Mouse (Mus musculus) heart, adult 2 months (tissue): ENCODE results near the gene Ddx19a. TPM values are rescaled to one million over a fixed set of nuclear protein-coding genes. Genes with fewer than 3 reads are reported as not detected.

Source experiments
- DNase-seq, 2 experiments: peaks; one replicate each; pipeline ENCODE4 v3.0.0; 2021
- H3K27ac ChIP-seq: fragments of 200-600 bp; 2 replicates; pipeline ENCODE4 v1.8.1; 2022
- H3K27me3 ChIP-seq: fragments of 200-500 bp; 2 replicates; pipeline ENCODE4 v1.6.1; 2012; ENCODE audit warnings: mild to moderate bottlenecking, low read length, inconsistent platforms, mixed read lengths; ENCODE audit not compliant: control insufficient read depth, insufficient read depth
- H3K36me3 ChIP-seq: fragments of 200-500 bp; 2 replicates; pipeline ENCODE4 v1.6.1; 2012; ENCODE audit warnings: low read length, inconsistent platforms; ENCODE audit not compliant: control insufficient read depth, insufficient read depth
- H3K4me1 ChIP-seq: fragments of 200-500 bp; 2 replicates; pipeline ENCODE4 v1.6.1; 2011; ENCODE audit warnings: low read length; ENCODE audit not compliant: control insufficient read depth, insufficient read depth
- H3K4me3 ChIP-seq: fragments of 200-600 bp; 2 replicates; pipeline ENCODE4 v1.8.1; 2022
- H3K79me2 ChIP-seq: fragments of 200-500 bp; replicated peaks from 2 replicates; pipeline ENCODE4 v1.6.1; 2012; ENCODE audit warnings: mild to moderate bottlenecking, inconsistent platforms, low read length, moderate library complexity, mixed read lengths; ENCODE audit not compliant: control insufficient read depth, insufficient read depth
- H3K9ac ChIP-seq: fragments of 200-500 bp; 2 replicates; pipeline ENCODE4 v1.6.1; 2012; ENCODE audit warnings: low read depth, mild to moderate bottlenecking, control low read depth, inconsistent platforms, low read length, mixed read lengths
- CTCF ChIP-seq: fragments of 200-600 bp; IDR thresholded peaks from 2 replicates; pipeline ENCODE4 v1.8.1; 2022; ENCODE audit warnings: antibody characterized with exemption, mild to moderate bottlenecking, moderate library complexity
- EP300 ChIP-seq: fragments of 200-500 bp; IDR thresholded peaks from 2 replicates; pipeline ENCODE4 v1.6.1; 2011; ENCODE audit warnings: low read depth, low read length, control low read depth; ENCODE audit not compliant: insufficient read depth
- POLR2A ChIP-seq: fragments of 200-500 bp; IDR thresholded peaks from 2 replicates; pipeline ENCODE4 v1.6.1; 2011; ENCODE audit warnings: mild to moderate bottlenecking, low read depth, low read length, control low read depth; ENCODE audit not compliant: insufficient read depth
- WGBS: fragments of 180-500 bp; shearing (Covaris S2); methylation state at CpG from one replicate; pipeline ENCODE4 v1.1.7; 2018; 5-methylcytosine and 5-hydroxymethylcytosine counted together
- intact Hi-C: fragments of 180-260 bp; cut with DNase I; formaldehyde crosslinking; loops from one replicate; pipeline ENCODE4 v1.15.1; 2025
- polyA plus RNA-seq: library from polyadenylated mRNA; depleted of rRNA; stranded (reverse); fragments of >200 nt; gene quantifications from 2 replicates; pipeline ENCODE4 v1.2.3, GENCODE M21; 2012
- total RNA-seq, 2 experiments: library from RNA; stranded (reverse); gene quantifications; 2 replicates each; pipeline ENCODE4 v1.2.3; 2021

The Ddx19a gene
- total and polyA plus RNA-seq, 3 experiments = 18.0 to 34.8 (median 31.7) TPM

- intact Hi-C loops = no loop called here
- Histone ChIP-seq H3K4me1 (peaks cover 4% of the 10 kb centered on the region), H3K4me3 (no peak overlapping the region), H3K9ac (no peak overlapping the region), H3K79me2 (no peaks in the 10 kb centered on the region), H3K27ac (no peak overlapping the region; the same call in 1 of the 2 replicates), H3K36me3 (no peaks in the 10 kb centered on the region), H3K27me3 (no peaks in the 10 kb centered on the region)
- TF ChIP-seq POLR2A = no peak
- TF ChIP-seq CTCF = no peak
- TF ChIP-seq EP300 = no peak
- no peak for DNase-seq
- WGBS = 52% methylated on average over 8 of the region's 8 CpGs
Measured at GRCm38 (mm10) chr8:110954776-110955175, 42.8 kb downstream of the Ddx19a start.

- Histone ChIP-seq H3K4me1 (peaks cover 11% of the 10 kb centered on the region), H3K9ac (no peak overlapping the region), H3K36me3 (no peaks in the 10 kb centered on the region), H3K27me3 (no peaks in the 10 kb centered on the region), H3K27ac (peak overlapping the region; percentile 75), H3K79me2 (no peaks in the 10 kb centered on the region), H3K4me3 (peak overlapping the region; percentile 48)
- intact Hi-C loops = loop anchor here (2.0 kb wide), 1 partner anchor 15 kb away; no protein-coding TSS in a partner anchor
- 26% methylated on average over 17 of the region's 17 CpGs for WGBS
- DNase-seq = peak; percentile 64 to 80
- TF ChIP-seq POLR2A (no peak), EP300 (no peak; the same call in 1 of the 2 replicates), CTCF (no peak)
Measured at GRCm38 (mm10) chr8:110950065-110950484, 47.5 kb downstream of the Ddx19a start.

GRCm38 (mm10) chr8:110945716-110946115 is 51.9 kb downstream of the Ddx19a start:
- TF ChIP-seq CTCF = no peak
- no peak for TF ChIP-seq POLR2A
- 67% methylated on average over 4 of the region's 4 CpGs for WGBS
- Histone ChIP-seq H3K27ac (no peak overlapping the region), H3K36me3 (no peaks in the 10 kb centered on the region), H3K27me3 (no peaks in the 10 kb centered on the region), H3K4me1 (peaks cover 19% of the 10 kb centered on the region), H3K4me3 (no peak overlapping the region), H3K79me2 (no peaks in the 10 kb centered on the region), H3K9ac (no peak overlapping the region)
- no peak for DNase-seq
- intact Hi-C loops = no loop called here

- H3K79me2 ChIP-seq = no peaks in the 10 kb centered on the region
- intact Hi-C loops = no loop called here
- H3K9ac ChIP-seq = no peak overlapping the region
- peak overlapping the region; percentile 68 for H3K27ac ChIP-seq
- peaks cover 22% of the 10 kb centered on the region for H3K4me1 ChIP-seq
- no peaks in the 10 kb centered on the region for H3K27me3 ChIP-seq
- peak in 1 of 2 experiments; percentile 48 for DNase-seq
- H3K36me3 ChIP-seq = peaks cover 3% of the 10 kb centered on the region; the same call in 1 of the 2 replicates
- 57% methylated on average over 7 of the region's 7 CpGs for WGBS
- no peak for TF ChIP-seq CTCF
- TF ChIP-seq EP300 = 0 out of 2 replicates have a peak, but pooled peaks have one; percentile 64
- TF ChIP-seq POLR2A = no peak
- H3K4me3 ChIP-seq = no peak overlapping the region
Measured at GRCm38 (mm10) chr8:110944276-110944876, 53.2 kb downstream of the Ddx19a start.

GRCm38 (mm10) chr8:110941453-110941948 is 56.1 kb downstream of the Ddx19a start:
- H3K4me3 ChIP-seq = no peak overlapping the region
- WGBS = 19% methylated on average over 10 of the region's 10 CpGs

More at GRCm38 (mm10) chr8:110941453-110941948, 56.1 kb downstream of the Ddx19a start:
- no peak for TF ChIP-seq EP300
- TF ChIP-seq CTCF = no peak
- Histone ChIP-seq H3K27ac (peak overlapping the region; percentile 91), H3K79me2 (no peaks in the 10 kb centered on the region), H3K4me1 (peaks cover 29% of the 10 kb centered on the region), H3K9ac (0 out of 2 replicates have a peak overlapping the region, but pooled peaks have one; percentile 2), H3K27me3 (no peaks in the 10 kb centered on the region), H3K36me3 (peaks cover 6% of the 10 kb centered on the region)
- DNase-seq = peak; percentile 79 to 89
- intact Hi-C loops = no loop called here
